Mouse (Mus musculus) ovary, postnatal 14 days (tissue): ENCODE data around the gene 5031410I06Rik.
"Not testable (repeated sequence)": the region's sequence is repeated elsewhere in the genome, so short reads cannot be mapped to it uniquely, and the experiment has no call there.

Experiments
- DNase-seq: peaks from one replicate; pipeline ENCODE4 v3.0.0; 2022; ENCODE audit warnings: low spot score

5031410I06Rik gene

DNA sequence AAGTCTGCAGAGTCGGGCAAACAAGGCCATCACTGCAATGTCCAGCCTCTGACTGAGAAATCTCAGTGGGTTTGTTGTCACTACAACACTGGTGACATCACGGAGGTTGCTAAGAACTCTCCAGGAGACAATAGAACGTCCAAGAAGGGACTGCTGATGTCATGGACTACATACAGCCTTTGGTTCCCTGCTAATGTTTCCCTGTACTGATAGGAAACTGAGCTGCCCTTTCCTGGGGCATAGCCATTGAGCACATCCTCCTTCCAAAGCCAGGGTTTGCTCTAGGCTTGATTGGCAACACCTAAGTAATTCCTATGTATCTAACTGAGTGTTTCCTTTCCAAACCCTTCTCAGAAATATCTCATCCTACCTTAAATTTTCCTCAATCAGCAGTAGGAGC lies at the start of gene 5031410I06Rik:
5031410I06Rik (minus strand) TSS at position 101 of the 400 bp plus-strand sequence.
- DNase-seq, result not testable (repeated sequence)

DNA sequence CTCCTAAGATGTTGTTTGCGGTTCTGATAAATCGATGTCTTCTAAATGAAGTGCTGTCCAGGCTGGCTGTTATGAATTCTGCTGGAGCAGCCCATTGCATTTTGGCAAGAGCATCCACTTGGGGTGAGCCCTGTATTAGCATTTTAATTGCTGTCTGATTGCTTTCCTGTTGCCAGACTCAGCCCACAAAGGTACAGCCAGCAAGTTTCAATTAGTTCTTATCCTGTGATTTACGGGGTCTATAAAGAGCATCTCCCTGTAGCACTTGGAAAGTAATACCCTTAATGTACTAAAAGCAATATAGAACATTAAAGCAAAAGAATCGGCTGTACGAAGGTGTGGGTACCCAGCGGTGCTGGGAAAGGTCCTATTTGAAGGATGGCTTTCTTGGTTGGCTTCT lies 37.7 kb upstream of the 5031410I06Rik start:
- DNase-seq, result no peak

DNA sequence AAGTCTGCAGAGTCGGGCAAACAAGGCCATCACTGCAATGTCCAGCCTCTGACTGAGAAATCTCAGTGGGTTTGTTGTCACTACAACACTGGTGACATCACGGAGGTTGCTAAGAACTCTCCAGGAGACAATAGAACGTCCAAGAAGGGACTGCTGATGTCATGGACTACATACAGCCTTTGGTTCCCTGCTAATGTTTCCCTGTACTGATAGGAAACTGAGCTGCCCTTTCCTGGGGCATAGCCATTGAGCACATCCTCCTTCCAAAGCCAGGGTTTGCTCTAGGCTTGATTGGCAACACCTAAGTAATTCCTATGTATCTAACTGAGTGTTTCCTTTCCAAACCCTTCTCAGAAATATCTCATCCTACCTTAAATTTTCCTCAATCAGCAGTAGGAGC lies 16.2 kb upstream of the 5031410I06Rik start, which contains the start of gene Gm10220:
Gm10220 (minus strand) TSS at position 101 of the 400 bp plus-strand sequence.
- not testable (repeated sequence) for DNase-seq

DNA sequence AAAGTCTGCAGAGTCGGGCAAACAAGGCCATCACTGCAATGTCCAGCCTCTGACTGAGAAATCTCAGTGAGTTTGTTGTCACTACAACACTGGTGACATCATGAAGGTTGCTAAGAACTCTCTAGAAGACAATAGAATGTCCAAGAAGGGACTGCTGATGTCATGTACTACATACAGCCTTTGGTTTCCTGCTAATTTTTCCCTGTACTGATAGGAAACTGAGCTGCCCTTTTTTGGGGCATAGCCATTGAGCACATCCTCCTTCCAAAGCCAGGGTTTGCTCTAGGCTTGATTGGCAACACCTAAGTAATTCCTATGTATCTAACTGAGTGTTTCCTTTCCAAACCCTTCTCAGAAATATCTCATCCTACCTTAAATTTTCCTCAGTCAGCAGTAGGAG lies 16.0 kb downstream of the 5031410I06Rik start, which contains the start of gene Gm10471:
Gm10471 (minus strand) TSS at position 101 of the 400 bp plus-strand sequence.
- not testable (repeated sequence) for DNase-seq

DNA sequence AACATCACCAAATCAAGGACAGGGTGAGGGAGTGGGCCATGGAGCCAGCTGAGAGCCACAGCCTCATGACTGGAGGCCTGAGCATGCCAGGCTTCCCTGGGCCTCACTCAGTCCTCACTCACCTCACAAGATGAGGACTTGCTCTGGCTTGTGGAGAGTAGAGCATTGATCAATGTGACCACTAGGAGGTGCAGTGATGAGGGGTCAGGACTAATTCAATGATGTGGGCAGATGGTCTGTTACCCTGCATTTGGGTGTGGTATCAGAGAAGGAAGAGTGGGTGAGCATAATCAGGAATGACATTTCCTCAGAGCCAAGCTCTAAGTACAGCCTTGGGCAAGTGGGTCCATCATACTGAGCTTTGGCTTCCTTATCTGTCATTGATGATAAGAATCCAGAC lies 26.1 kb downstream of the 5031410I06Rik start:
- DNase-seq, result not testable (repeated sequence)

DNA sequence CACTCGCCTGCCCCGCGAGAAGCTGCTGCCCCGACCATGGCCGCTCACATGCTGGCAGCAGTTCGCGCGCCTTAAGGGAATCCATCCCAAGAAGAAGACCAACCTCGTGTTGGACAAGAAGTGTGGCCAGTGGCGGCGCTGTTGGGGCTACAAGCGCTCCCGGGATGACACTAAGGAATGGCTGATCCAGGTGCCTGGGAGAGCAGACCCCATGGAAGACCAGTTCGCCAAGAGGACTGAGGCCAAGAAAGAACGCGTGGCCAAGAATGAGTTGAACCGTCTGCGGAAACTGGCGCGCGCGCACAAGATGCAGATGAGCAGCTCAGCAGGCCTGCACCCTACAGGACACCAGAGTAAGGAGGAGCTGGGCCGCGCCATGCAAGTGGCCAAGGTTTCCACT lies 34.4 kb downstream of the 5031410I06Rik start:
- DNase-seq, result no peak

DNA sequence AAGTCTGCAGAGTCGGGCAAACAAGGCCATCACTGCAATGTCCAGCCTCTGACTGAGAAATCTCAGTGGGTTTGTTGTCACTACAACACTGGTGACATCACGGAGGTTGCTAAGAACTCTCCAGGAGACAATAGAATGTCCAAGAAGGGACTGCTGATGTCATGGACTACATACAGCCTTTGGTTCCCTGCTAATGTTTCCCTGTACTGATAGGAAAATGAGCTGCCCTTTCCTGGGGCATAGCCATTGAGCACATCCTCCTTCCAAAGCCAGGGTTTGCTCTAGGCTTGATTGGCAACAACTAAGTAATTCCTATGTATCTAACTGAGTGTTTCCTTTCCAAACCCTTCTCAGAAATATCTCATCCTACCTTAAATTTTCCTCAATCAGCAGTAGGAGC lies 46.7 kb downstream of the 5031410I06Rik start, which contains the start of gene Gm7347:
Gm7347 (minus strand) TSS at position 101 of the 400 bp plus-strand sequence.
- not testable (repeated sequence) for DNase-seq
